Mouse (Mus musculus): ENCODE results near the gene Exoc4. TPM values are rescaled to one million over a fixed set of nuclear protein-coding genes. Genes with fewer than 3 reads are reported as not detected.
A peak's percentile ranks its signal among the peaks of the same experiment; 100 is the strongest.

Exoc4 gene
- total RNA-seq, 4 experiments from 2014 or later, result 83.5 to 95.6 (median 86.1) TPM

DNA sequence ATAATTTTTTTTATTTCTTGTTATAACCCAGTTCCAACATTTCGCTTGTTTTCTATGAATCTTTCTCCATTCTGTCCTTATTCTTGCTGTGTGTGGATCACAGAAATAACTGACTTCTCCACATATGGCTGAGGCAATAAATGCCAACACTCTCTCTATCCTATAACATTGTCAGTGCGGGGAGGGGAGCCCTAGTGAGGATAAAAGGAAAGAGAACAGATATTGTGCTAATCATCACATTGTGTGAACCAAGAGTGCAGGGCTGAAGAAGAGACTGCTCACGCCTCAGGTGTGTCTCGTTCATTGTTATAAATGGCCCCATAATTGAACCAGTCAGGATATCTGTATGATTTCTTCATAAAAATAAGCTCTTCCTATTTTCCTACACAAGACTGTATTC is 665.1 kb downstream of the Exoc4 start:
- no peak for DNase-seq (ENCODE audit: low spot score in 2 of 2)

DNA sequence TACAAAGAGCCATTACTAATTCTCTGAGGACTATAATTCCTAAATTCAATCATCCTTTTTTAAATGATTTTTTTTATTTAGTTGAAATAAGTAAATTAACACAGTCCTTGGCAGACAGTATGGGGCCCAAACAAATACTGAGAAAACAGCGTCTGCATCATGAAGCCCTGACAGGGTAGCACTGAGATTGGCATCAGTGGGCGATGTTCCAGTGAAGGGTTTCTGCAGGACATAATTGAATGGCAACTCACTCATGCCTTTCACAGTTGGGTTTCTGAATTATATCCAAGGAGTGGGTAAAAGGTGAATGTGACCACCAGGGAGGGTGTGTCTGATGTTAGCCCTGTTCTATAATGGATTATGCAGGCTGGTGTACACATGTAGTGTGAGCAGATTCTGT is 674.7 kb downstream of the Exoc4 start:
- DNase-seq (ENCODE audit: low spot score in 2 of 2), result no peak

DNA sequence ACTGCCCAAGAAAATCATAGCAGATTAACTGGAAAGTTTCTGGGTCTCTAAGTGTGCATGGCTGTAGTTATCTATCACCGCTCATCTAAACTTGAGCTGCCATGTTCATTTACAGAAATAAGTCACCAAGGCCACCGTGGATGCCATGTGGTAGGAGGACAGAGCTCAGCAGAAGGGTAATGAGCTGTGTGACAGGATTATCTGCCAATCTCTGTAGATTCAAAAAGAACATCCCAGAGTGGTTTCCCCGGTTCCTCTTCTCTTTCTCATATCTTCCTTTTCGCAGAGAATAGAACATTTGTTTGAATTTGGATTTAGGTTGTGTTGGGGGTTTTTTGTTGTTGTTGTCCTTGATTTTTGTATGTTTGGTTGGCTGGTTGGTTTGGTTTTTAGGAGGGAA is 676.0 kb downstream of the Exoc4 start:
- DNase-seq (ENCODE audit: low spot score in 2 of 2), result no peak

DNA sequence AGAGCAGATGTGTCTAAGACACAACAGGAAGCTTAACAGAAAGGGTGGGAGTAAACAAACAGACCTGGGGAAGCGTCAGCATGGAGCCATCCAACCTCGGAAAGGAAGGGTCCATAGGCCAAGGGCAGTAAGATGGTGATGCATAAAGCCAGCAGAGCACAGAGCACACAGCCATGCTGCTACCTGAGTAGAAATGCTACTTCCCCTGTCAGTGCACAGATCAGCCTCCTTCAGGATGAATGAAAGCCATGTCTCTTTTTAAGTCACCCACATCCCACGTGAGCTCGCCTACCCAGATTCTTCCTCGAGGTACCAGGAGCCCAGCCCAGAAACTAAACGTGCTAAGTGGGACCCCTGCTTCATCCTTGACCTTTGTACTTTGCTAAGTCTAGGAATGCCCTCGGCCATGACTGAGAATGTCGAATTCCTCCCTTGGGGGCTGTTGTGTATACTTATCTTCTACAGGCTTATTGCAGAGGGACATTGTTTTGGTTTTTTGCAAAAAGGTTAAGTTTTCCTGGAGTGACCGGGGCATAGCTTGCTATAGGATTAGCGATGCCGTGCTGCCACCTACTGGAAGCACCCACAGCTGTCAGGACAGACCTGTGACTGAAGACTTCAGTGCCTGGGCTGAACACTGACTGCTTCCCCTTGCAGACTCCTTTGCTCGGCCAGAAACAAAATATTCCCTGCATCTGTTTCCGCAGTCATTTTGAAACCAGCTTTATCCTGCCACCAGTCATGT is 680.6 kb downstream of the Exoc4 start:
- DNase-seq (ENCODE audit: low spot score in 2 of 2), result peak; percentile 66 to 79

DNA sequence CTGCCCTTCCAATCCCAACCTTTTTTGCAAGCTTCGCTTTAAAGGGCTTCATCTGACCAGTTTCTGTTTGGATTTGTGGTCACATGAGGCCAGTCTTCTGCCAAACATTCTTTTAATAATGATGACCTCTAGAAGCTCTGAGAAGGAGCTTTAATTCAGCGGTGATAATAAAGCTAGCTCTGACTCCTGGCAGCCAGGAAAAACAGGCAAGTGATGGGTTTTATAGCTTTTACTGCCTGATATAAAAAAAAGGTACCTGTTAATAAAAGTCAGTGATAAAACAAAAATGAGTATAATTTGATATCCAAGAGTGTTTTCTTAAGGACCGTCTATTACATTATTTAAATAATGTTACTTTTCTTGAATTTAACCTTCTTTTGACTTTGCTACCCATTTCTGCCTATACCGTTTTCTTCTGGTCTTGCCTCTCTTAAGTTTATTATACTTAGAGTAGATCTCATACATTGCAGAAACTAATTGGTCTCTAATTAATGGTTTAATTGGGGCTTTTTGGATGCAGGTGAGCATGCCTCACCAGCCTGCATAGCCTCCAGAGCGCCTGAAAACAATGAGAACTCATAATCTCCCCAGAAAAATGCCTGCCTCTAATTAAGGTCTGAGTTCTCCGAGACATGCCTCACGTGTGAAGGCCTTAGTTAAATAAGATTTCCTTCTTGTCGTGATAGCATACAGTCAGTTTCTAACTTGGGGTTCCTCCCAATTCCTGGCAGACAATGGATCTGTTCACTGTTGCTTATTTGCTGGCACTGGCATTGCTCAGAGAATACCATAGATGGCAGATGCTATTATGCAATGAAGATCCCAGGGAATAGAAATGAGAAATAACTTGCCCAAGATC is 681.4 kb downstream of the Exoc4 start:
- no peak for DNase-seq (ENCODE audit: low spot score in 2 of 2)

DNA sequence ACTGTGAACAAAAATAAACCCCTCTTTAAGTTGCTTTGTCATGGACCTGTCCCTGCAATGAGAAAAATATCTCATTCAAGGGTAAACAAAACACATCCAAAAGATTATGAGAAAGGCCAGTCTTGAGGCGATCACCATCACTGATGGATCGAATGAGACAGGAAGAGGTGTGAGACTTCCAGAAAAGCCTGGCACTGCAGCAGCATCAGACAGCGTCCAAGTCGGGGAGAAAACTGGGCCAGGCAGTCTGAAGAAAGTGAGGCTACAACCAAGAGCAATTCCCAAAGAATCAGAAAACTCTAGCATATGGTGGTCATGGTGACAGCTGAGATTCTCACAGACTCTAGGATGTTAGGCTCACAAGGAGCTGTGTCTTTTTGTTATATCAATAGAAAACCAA is 689.0 kb downstream of the Exoc4 start:
- DNase-seq (ENCODE audit: low spot score in 2 of 2), result no peak

DNA sequence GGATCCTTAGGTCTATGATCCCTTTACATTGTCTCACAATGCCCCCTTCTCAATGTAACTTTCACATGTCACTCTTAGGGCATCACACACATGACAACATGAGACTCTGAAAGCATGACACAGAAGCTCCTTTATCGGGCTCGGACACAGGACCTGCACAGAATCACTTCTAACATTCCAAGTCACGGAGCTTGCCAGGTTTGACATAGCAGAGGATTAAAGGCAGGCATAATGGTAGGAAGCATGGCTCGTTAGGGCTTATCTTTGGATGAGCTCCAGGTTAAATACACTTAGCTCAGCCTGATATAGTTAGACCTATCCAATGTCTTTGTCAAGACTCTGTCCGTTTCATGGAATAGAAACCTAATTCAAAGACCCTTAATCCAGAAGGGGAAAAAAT is 690.3 kb downstream of the Exoc4 start:
- DNase-seq (ENCODE audit: low spot score in 2 of 2), result no peak

DNA sequence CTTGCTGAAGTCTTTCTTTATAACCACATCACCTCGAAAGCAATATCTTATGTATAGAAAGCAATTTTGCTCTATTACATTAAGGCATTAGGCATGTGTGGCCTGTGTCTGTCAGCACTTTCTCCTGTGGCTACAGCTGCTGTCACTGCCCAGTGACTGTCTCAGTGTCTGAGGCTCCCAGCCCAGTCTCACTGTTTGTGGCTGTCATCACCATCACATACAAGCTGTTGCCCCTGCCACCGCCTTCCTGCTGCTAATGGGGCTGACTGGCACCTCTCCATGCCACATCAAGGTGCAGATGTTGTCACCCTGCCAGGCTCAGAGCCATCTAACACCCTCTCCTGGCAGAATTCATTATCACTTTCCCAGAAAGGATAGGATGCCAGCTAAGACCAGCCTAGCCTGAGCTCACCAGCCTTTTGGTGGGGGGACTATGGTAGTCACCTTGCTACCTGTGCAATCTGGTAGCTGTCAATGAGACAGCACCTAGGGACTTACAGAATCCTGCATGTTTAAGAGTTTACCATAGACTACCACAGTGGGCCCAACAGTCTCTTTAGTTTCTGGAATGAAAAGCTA is 698.1 kb downstream of the Exoc4 start:
- DNase-seq (ENCODE audit: low spot score in 2 of 2), result no peak

DNA sequence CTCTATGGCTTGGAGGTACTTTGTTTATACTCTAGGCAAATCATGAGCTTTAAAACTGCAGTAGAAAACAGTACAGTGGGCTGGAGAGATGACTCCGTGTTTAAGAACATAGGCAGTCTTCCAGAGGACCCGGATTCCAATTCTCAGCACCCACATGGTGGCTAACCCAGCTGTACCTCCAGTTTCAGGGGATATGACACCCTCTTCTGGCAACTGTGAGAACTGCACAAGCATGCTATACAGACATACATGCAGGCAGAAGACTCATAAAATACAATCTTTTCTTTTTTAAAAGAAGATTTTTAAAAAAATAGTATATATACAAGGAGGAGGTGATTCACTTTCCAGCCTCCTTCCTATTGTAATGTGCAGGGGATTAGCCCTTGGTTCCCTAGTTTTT is 701.2 kb downstream of the Exoc4 start:
- DNase-seq (ENCODE audit: low spot score in 2 of 2), result no peak

DNA sequence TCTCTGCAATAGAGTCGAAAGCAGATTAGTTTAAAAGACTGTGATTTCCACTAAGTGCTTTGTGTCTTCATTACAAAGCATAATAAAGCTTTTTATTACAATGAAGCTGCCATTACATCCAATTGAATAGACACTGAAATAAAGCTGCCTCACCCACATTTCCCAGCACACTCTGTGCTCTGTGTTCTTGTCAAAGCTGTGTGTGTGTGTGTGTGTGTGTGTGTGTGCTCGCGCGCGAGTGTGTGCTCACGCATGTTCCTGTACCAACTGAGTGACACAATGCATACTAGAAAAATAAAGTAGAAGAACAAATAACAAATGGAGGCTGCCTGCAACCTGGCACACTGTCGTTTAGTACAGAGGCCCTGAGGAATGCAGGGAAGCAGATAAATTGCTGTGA is 706.6 kb downstream of the Exoc4 start:
- DNase-seq (ENCODE audit: low spot score in 2 of 2), result no peak

DNA sequence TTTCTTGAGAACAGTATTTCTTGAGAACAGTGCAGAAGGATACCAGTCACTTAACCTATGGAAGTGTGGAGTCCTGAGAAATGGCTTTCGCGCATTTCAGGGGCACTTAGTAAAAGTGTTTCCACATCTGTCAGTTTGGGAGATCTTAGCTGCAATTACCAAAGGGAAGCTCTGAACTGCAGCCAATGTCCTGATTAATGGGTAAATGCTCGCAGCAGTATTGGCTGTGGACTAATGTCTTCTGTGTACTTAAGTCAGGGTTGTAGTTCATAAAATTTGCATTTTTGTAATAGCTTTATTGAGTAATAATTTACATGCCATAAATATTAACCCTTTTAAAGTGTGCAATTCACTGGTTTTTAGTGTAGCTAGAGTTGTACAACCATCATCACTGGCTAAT is 709.4 kb downstream of the Exoc4 start:
- DNase-seq (ENCODE audit: low spot score in 2 of 2), result no peak

DNA sequence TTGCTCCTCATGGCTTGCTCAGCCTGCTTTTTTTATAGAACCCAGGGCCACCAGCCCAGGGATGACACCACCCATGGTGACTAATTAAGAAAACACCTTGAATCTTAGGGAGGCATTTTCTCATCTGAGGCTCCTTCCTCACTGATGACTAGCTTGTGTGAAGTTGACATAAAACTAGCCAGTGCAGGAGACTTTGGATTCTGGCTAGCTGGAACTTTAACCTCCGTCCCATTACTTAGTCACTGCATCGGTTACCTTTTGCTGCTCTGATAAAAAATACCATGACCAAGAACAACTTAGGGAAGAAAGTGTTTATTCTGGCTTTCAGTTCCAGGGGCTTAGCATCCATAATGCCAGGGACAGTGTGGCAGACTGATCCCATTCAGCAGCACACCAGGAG is 711.9 kb downstream of the Exoc4 start:
- DNase-seq (ENCODE audit: low spot score in 2 of 2), result no peak

DNA sequence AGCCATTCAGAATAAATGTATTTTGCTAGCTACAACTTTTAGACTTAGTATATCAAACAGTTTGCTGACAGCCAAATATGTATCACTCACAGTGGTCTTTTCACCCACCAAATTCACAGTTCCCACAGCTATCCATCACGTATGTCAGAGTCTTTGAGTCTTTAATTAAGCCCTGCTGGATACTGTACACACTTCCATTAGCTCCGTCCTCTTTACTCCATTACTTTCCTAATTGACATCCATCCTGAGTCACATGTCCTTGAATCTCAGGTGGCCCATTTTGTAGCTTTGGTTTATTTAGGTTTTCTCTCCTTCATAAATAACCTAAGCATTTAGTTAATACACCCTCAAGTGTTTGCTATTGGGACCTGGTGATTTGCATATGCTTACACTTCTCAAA is 714.2 kb downstream of the Exoc4 start:
- DNase-seq (ENCODE audit: low spot score in 2 of 2), result no peak

DNA sequence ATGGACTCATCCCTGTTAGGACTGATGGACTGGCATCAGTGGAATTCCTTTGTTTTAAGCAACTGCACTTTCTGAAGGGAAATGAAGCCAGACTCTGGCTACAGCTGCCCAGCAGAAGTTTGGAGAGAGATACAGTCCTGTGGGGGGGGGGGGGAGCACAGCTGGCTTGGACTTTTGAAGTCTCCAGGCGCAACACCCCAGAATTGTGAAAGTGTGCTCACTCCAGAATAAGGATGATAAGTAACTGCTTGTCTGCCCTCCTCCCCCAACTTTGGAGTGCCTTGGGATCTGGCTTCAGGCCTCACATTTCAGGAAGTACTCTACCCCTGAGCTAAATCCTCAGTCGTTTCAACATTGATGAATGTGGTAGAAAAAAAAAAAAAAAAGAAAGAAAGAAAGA is 716.7 kb downstream of the Exoc4 start:
- no peak for DNase-seq (ENCODE audit: low spot score in 2 of 2)

DNA sequence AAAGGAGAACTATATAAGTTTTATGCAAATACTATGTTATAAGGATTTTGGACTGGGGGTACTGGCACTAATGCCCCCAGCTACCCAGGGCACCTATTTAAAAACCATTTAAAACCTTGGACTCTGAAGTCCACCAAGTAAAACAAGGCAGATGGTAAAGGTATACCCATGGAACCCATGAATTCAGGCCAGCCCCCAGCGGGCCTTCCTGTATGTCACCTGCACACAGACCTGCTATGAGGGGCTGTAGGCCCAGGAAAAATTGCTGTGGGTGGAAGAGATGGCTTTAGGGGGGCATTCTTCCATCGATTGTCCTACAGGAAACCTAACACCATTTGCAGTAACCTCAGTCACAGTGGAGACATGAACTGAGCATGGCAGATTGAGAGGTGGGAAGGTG is 719.9 kb downstream of the Exoc4 start:
- DNase-seq (ENCODE audit: low spot score in 2 of 2), result no peak

DNA sequence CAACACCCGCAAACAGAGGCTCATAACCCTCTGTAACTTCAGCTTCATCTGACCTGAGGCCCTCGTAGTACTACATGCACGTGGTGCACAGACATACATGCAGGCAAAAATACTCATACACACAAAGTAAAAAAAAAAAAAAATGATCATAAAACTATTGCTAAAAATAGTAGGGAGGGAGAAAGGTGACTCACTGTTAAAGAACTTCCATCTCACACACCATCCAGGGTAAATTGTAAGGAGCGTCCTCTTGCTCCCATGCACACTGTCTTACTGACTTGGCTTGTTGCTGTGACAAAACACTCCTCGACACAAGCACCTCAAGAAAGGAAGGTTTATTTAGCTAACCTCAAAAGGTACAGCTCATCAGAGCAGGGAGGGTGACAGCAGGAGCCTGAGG is 723.9 kb downstream of the Exoc4 start:
- no peak for DNase-seq (ENCODE audit: low spot score in 2 of 2)

DNA sequence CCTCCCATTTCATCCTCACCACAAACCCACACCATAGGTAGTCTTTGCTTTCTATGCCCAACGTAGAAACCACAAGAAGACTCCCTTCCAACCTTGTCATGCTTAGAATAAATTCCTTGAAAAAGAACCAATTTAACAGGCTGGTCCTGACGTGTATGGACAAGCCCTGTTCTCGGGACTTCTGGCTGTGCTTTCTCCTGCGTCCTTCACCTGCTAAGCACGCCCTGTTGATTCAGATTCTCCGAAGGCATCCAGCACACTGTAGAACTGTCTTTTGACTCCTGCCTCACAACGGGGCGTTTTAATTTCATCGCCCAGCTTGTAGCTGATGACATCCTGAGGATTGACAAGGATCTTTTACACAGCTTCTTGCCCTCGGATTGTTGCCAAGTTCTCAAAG is 727.7 kb downstream of the Exoc4 start:
- no peak for DNase-seq (ENCODE audit: low spot score in 2 of 2)

DNA sequence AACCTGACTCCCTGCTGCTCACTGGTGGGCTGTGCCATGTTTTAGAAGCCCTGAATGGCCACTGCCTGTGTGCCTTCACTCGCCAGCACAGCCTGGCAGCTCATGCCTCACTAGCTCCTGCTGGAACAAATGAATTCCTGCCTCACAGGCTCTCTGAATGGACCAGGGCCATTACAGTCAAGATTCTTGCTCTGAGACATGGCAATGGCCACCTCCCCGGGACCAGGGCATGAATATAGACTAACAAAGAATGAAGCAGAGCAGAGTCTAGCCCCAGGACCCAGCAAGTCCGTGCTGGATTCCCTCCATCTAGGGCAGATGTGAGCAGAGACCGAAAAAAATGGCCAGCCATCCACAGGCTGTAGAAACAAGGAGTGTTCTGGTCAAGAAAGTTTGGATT is 728.6 kb downstream of the Exoc4 start:
- DNase-seq (ENCODE audit: low spot score in 2 of 2), result no peak

DNA sequence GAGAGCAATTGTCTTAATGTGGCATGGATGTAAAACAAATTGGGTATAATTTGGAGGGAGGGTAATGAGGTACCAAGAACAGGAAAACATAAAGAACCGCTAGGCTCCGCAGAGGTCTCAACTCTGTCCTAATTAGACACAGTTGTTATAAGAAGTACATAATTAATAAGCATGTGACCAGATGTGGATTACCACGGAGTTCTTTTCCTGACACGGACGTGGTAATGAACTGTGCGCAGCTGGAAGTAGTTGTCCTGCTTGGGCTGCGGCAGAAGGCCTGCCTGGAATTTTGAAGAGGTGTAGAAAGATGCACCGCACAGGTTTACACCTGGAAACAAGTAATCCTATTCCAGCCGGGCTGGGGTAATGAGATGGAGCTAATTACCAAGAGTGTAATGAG is 729.0 kb downstream of the Exoc4 start:
- DNase-seq (ENCODE audit: low spot score in 2 of 2), result no peak

DNA sequence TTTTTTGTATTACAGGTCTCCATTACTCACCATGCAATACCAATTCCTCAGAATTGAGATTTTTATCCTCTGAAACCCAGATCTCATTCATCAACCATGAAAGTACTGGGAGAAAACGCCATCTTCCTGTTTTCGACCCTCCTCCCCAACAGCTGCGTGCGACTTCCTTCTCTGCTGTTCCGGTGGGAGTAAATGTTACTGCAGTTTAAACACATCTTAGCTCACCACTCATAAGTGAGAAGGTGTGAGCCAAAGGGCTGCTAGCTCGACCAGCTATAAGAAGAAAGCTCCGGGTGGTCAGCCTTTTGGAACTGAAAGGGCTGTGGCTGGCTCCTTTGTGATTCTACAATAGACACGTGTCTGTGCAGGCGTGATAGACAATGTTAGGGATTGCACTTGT is 733.8 kb downstream of the Exoc4 start:
- DNase-seq (ENCODE audit: low spot score in 2 of 2), result no peak

DNA sequence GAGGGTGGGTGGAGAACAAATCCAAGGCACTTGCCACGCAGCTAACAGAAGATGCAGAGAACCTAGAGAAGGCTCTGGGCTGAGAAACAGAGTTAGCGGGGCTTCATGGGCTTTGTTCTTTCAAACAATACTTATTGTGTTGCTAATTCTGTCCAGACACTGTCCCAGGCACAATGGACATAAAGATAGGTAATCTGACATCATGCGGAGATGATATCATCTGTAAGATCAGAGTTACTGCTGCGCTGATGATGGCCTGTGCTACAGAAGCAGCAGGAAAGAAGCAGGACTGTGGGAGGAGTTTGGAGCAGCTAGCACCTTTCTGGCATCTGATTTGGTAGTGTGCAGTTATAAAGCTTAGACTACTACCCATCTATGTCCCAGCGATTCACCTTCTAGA is 738.2 kb downstream of the Exoc4 start:
- DNase-seq (ENCODE audit: low spot score in 2 of 2), result no peak

DNA sequence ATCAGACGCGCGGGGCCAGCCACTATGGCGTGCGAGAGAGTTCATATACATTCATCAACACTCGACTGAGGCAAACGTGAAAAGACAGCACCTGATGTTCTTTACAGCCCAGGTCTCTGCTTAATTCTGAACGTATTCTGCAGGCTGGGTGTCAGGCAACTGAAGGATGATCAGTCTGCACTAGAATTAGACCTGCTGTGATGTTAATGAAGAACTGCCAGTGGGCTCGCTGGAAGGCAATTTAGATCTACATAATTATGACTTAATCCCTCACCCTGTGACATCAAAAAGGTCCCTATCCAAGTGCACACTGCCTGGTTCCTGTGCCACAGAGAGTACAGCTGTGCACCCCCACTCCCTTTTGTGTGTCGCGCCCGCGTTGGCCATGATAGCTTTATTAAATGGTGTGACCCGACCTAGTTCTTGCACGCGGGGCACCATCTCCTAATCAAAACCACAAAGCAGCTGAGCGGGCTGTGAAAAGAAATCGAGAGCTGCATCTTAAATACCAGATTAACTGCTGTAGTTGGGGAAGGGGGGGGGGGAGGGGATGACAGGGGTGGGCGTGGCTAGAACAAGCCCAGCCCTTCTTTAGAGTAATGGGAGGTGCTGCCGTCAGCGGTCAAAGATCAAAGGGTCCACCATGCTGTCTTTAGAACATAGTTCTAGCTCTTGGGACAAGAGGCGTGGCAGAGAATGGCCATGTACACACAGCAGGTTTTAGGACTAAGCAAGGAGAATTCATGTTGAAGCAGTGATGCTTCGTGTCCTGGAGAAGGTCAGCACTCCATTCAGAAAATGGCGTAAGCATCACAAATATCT is 743.5 kb downstream of the Exoc4 start:
- DNase-seq (ENCODE audit: low spot score in 2 of 2), result no peak
